Mouse (Mus musculus) layer of hippocampus, adult 8-10 months (tissue): ENCODE data around the gene Pga5. TPM values are rescaled to one million over a fixed set of nuclear protein-coding genes. Genes with fewer than 3 reads are reported as not detected.

Source experiments
- DNase-seq, 2 experiments: peaks; one replicate each; pipeline ENCODE4 v3.0.0; 2022; ENCODE audit warnings: low spot score in 2 of 2
- total RNA-seq, 4 experiments: library from RNA; stranded (reverse); gene quantifications; 2 replicates each; pipeline ENCODE4 v1.2.4; 2022

Gene Pga5
- total RNA-seq, 4 experiments from 2014 or later, result not detected

- DNase-seq, result no peak
These were observed 6.6 kb downstream of the Pga5 start for GRCm38 (mm10) chr19:10671319-10671718.

DNA sequence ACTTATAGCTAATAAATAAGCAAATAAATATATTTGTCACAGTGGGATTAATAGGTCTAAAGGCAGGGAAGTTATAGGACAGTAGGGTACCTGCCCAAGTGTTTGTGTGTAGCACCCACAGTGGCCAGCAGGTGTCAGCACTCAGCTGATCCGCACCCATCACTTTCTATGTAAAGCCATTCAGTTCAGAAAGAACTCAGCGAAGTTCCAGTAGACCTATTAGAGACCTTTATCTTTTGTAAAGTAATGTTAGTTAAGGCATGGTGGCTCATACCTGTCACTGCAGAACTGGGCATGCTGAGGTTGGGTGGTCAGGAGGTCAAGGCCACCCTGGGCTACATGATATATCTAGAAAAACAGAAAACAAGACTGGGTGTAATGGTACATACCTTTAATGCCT is 12.4 kb downstream of the Pga5 start:
- peak in 1 of 2 experiments; percentile 74 for DNase-seq

- no peak for DNase-seq
These were observed 12.8 kb downstream of the Pga5 start for GRCm38 (mm10) chr19:10665093-10665492.

DNA sequence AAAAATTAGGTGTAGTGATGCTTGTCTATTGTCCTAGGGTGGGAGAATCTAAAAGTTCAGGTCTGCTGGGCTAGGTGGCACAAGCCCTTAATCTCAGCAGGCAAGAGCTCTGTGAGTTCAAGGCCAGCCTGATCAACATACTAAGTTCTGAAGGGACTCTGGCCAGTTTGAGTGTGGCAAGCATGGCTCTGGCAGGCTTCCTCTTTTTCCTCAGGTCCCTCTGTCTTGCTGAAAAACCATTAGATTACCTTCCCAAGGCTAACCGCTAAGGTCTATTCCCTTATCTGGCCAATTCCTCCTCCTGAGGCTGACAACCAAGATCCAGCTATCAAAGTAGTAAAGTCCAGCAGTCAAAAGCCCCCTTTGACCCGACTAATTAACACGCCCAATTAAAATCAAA is 15.2 kb downstream of the Pga5 start:
- DNase-seq, result no peak

DNA sequence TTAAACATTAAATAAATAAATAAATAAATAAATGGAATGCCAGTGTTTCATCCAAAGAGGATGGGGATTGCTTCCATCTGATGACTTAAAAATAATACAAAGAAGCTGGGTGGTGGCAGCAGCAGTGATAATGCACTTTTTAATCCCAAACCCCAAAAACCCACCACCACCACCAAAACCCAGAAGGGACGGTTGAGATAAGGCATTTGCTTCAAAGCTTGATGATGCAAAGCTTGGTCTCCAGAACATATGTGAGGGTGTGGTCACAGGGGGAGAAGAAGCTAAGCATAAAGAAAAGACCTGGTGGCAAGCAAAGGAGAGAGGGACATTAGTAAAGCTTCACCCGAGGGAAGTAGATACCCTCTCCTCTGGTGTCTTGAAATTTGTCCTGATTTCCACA is 16.0 kb downstream of the Pga5 start:
- no peak for DNase-seq

- DNase-seq, result no peak
These were observed 16.5 kb downstream of the Pga5 start for GRCm38 (mm10) chr19:10661373-10661772.

GRCm38 (mm10) chr19:10658406-10658805 is 19.5 kb downstream of the Pga5 start:
- DNase-seq, result no peak

DNA sequence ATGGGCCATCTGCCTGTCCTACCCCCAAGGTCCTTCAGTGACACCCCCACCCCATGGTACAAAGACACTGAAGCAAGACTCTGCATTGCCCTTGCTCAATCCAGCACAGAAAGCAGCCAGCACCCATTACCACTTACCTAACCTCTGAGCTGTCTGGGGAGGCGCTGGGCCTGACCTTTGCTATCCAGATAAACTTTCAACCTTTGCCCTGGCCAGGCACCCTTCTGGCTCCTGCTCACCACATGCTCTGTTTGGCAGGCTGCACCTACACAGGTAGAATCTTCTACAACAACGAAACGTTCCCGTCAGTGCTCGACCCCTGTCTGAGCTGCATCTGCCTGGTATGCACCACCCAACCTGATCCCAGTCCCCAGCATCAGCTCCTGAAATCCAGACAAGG is 20.1 kb downstream of the Pga5 start:
- DNase-seq, result no peak

DNA sequence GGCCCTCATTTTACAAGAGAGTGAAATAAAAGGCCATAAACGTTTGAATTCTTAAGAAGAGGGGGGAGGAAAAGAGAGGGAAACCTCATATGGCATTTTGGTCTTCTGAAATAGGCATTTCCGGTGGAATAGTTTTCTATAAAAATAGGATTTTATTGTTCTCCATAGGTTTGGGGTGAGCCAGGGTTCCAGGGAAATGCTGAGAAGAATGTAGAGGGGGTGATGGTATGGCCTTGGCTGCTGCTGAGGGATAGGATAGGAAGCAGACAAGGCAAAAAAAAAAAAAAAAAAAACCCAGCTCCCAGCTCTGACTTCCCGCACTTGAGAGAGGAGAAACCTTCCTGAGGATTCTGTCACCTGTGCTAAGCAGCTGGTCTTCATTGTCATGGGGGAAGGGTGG is 21.8 kb downstream of the Pga5 start:
- DNase-seq, result no peak

DNA sequence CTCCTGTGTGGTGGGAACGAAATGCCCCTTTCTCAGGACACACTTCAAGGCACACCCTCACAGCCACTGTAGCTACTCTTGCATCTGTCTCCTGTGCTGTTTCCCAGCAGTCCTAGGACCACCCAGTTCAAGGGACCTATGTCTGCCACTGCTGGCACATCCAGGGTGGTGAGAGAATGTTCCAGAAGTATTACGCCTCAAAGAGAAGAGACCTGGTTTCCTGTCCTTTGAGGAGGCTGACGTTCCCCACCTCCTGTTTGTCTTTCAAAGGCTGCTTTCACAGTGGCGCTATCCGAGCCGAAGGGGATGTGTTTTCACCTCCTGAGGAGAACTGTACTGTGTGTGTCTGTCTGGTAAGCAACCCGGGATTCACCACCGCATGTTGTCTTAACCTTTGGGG is 29.7 kb downstream of the Pga5 start:
- no peak for DNase-seq

GRCm38 (mm10) chr19:10645616-10646015 is 32.3 kb downstream of the Pga5 start:
- DNase-seq, result no peak

- DNase-seq, result no peak
These were observed 37.1 kb downstream of the Pga5 start for GRCm38 (mm10) chr19:10640589-10641378.

- no peak for DNase-seq
These were observed 37.8 kb downstream of the Pga5 start for GRCm38 (mm10) chr19:10640080-10640479.

- no peak for DNase-seq
These were observed 40.0 kb downstream of the Pga5 start for GRCm38 (mm10) chr19:10637840-10638239.

GRCm38 (mm10) chr19:10634872-10635318 is 43.0 kb downstream of the Pga5 start:
- peak; percentile 61 to 63 for DNase-seq

DNA sequence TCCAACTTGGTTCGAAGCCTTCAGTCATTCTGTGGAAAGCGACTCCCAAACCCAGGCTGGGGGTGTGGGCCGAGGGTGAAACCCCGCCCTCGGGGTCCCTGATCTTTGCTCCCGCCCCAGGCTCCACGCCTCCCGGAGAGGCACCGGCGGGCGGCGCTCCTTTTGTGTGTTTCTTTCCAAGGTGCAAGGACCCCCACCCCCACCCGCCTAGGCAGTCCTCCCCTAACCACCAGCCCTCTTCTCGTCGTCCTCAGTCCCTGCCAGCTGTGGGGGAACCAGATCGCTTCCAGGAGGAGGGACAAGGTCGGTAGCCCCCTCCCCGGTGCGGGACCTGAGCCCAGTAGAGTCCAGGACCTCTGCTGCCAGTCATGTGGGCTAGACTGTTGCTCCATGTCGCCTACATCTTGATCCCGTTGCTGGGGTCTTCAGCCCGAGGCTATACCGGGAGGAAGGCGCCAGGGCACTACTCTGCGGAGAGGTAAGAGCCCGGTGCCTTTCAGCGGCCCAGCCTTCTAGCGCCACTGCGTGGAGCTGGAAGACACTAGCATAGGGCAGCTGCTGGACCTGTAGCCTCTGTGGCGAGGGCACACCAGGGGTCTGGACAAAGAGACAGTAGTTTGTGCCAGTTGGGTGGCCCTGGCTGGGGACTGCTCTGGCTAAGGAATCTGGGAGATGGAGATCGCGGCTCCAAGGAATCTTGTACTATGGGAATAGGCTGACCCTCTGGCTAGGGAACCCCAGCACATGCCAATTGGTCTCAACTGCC is 43.6 kb downstream of the Pga5 start, which contains the start of gene Vwce:
TSS of gene Vwce (plus strand) at position 108 of the 766 bp plus-strand sequence.
- DNase-seq, result peak; percentile 23 to 25

Other genes starting within 250 kb of the Pga5 start
- 10 to 100 TPM; 47.8 to 70.9 (median 54.8) TPM for gene Lrrc10b, start 220.6 kb downstream of the Pga5 start, total RNA-seq
- 1 to 10 TPM; 1.4 to 3.4 (median 1.9) TPM for gene Ppp1r32, start 195.1 kb downstream of the Pga5 start, total RNA-seq
- 10 to 100 TPM; 75.6 to 85.5 (median 83.0) TPM for gene Cpsf7, start 152.8 kb downstream of the Pga5 start, total RNA-seq
- gene Sdhaf2, start 151.9 kb downstream of the Pga5 start, total RNA-seq, result 10 to 100 TPM; 48.8 to 64.9 (median 58.2) TPM
- 10 to 100 TPM; 10.1 to 14.1 (median 13.3) TPM for gene Tmem216, start 121.8 kb downstream of the Pga5 start, total RNA-seq
- gene Cyb561a3, start 100.9 kb downstream of the Pga5 start, total RNA-seq, result 10 to 100 TPM in 3 of 4 experiments, 1 to 10 TPM in 1; 9.8 to 15.8 (median 12.8) TPM
- 10 to 100 TPM; 12.8 to 19.3 (median 15.4) TPM for gene Tmem138, start 100.7 kb downstream of the Pga5 start, total RNA-seq
- gene Ddb1, start 72.7 kb downstream of the Pga5 start, total RNA-seq, result 100 to 1,000 TPM; 191 to 201 (median 197) TPM
- 10 to 100 TPM; 15.3 to 21.4 (median 19.9) TPM for gene Tkfc, start 72.4 kb downstream of the Pga5 start, total RNA-seq
- under 1 TPM; 0.64 to 0.96 (median 0.86) TPM for gene Vwce, start 43.9 kb downstream of the Pga5 start, total RNA-seq
- gene Vps37c, start 10.7 kb upstream of the Pga5 start, total RNA-seq, result 10 to 100 TPM; 18.0 to 22.6 (median 20.7) TPM
- under 1 TPM in 3 of 4 experiments, not detected in 1; 0.14 to 0.59 (median 0.58) TPM for gene Cd5, start 60.9 kb upstream of the Pga5 start, total RNA-seq
- gene Cd6, start 152.0 kb upstream of the Pga5 start, total RNA-seq, result under 1 TPM in 3 of 4 experiments, not detected in 1; 0.16 to 0.20 (median 0.18) TPM
- gene Slc15a3, start 161.7 kb upstream of the Pga5 start, total RNA-seq, result 10 to 100 TPM in 2 of 4 experiments, 1 to 10 TPM in 2; 1.1 to 19.4 (median 6.8) TPM
- gene Tmem132a, start 191.9 kb upstream of the Pga5 start, total RNA-seq, result 100 to 1,000 TPM; 132 to 156 (median 148) TPM
- gene Tmem109, start 203.9 kb upstream of the Pga5 start, total RNA-seq, result 10 to 100 TPM; 48.5 to 57.8 (median 54.0) TPM
- 100 to 1,000 TPM; 188 to 216 (median 197) TPM for gene Prpf19, start 217.2 kb upstream of the Pga5 start, total RNA-seq
- gene Zp1, start 242.6 kb upstream of the Pga5 start, total RNA-seq, result not detected